Mouse (Mus musculus): ENCODE measurements around the gene Gm9945.

- TF ChIP-seq CTCF (IDR thresholded peaks at IDR 0.05; ENCODE audit: low read depth): no peak
- no peak for TF ChIP-seq EP300 (IDR thresholded peaks at IDR 0.05; ENCODE audit: low read depth)
Measured at GRCm38 (mm10) chr11:53508152-53508551, 28.2 kb downstream of the Gm9945 start.

Measured in heart, postnatal 0 days (tissue).